Mouse (Mus musculus): ENCODE measurements around the gene Rps6ka4. TPM values are rescaled to one million over a fixed set of nuclear protein-coding genes. Genes with fewer than 3 reads are reported as not detected.

Rps6ka4 gene
- polyA plus RNA-seq, 1 experiment from 2014 or later: 24.2 TPM

Small RNA genes within 50 kb of the gene (microRNA-seq; reads per million reads assigned to microRNA genes)
- gene Mir5046: not detected

Other genes starting within 250 kb of the Rps6ka4 start
- gene Ccdc88b, start 17.6 kb upstream of the Rps6ka4 start, polyA plus RNA-seq (2014; fragmentation: Nextera tagmentation; extraction: Ambion mirVana): 0.59 and 0.80 TPM in 2 replicates
- gene Trmt112, start 69.1 kb upstream of the Rps6ka4 start, polyA plus RNA-seq (2014; fragmentation: Nextera tagmentation; extraction: Ambion mirVana): 152 and 158 TPM in 2 replicates
- gene Prdx5, start 69.5 kb upstream of the Rps6ka4 start, polyA plus RNA-seq (2014; fragmentation: Nextera tagmentation; extraction: Ambion mirVana): 166 and 172 TPM in 2 replicates
- gene Esrra, start 81.2 kb upstream of the Rps6ka4 start, polyA plus RNA-seq (2014; fragmentation: Nextera tagmentation; extraction: Ambion mirVana): 6.5 and 6.8 TPM in 2 replicates
- 1.5 and 1.8 TPM in 2 replicates for gene Catsperz, start 84.7 kb upstream of the Rps6ka4 start, polyA plus RNA-seq (2014; fragmentation: Nextera tagmentation; extraction: Ambion mirVana)
- gene Kcnk4, start 93.9 kb upstream of the Rps6ka4 start, polyA plus RNA-seq (2014; fragmentation: Nextera tagmentation; extraction: Ambion mirVana): 0.35 and 0.95 TPM in 2 replicates
- gene Bad, start 101.2 kb upstream of the Rps6ka4 start, polyA plus RNA-seq (2014; fragmentation: Nextera tagmentation; extraction: Ambion mirVana): 69.1 and 70.8 TPM in 2 replicates
- gene Gpr137, start 101.8 kb upstream of the Rps6ka4 start, polyA plus RNA-seq (2014; fragmentation: Nextera tagmentation; extraction: Ambion mirVana): 21.8 and 24.8 TPM in 2 replicates
- 99.5 and 103 TPM in 2 replicates for gene Ppp1r14b, start 134.3 kb upstream of the Rps6ka4 start, polyA plus RNA-seq (2014; fragmentation: Nextera tagmentation; extraction: Ambion mirVana)
- 50.6 and 56.1 TPM in 2 replicates for gene Plcb3, start 135.8 kb upstream of the Rps6ka4 start, polyA plus RNA-seq (2014; fragmentation: Nextera tagmentation; extraction: Ambion mirVana)
- 88.3 and 94.1 TPM in 2 replicates for gene Fkbp2, start 139.9 kb upstream of the Rps6ka4 start, polyA plus RNA-seq (2014; fragmentation: Nextera tagmentation; extraction: Ambion mirVana)
- 38.5 and 44.7 TPM in 2 replicates for gene Vegfb, start 147.0 kb upstream of the Rps6ka4 start, polyA plus RNA-seq (2014; fragmentation: Nextera tagmentation; extraction: Ambion mirVana)
- 23.8 and 31.2 TPM in 2 replicates for gene Dnajc4, start 151.9 kb upstream of the Rps6ka4 start, polyA plus RNA-seq (2014; fragmentation: Nextera tagmentation; extraction: Ambion mirVana)
- gene Nudt22, start 155.5 kb upstream of the Rps6ka4 start, polyA plus RNA-seq (2014; fragmentation: Nextera tagmentation; extraction: Ambion mirVana): 15.3 and 19.6 TPM in 2 replicates
- 9.6 and 11.5 TPM in 2 replicates for gene Trpt1, start 155.5 kb upstream of the Rps6ka4 start, polyA plus RNA-seq (2014; fragmentation: Nextera tagmentation; extraction: Ambion mirVana)
- gene Fermt3, start 178.8 kb upstream of the Rps6ka4 start, polyA plus RNA-seq (2014; fragmentation: Nextera tagmentation; extraction: Ambion mirVana): 8.2 and 8.3 TPM in 2 replicates
- gene Stip1, start 199.3 kb upstream of the Rps6ka4 start, polyA plus RNA-seq (2014; fragmentation: Nextera tagmentation; extraction: Ambion mirVana): 201 and 210 TPM in 2 replicates
- gene Macrod1, start 216.2 kb upstream of the Rps6ka4 start, polyA plus RNA-seq (2014; fragmentation: Nextera tagmentation; extraction: Ambion mirVana): 7.7 and 8.3 TPM in 2 replicates